Mouse (Mus musculus) heart, postnatal 0 days (tissue): Measurements from ENCODE around the gene Sept9. TPM values are rescaled to one million over a fixed set of nuclear protein-coding genes. Genes with fewer than 3 reads are reported as not detected.

Experiments used
- ATAC-seq: fragments of 200-750 bp; cut with Nextera tagmentation; 2 replicates; pipeline ENCODE4 v1.8.0; 2017; ENCODE audit warnings: low read depth, moderate number of reproducible peaks, moderate library complexity; ENCODE audit not compliant: insufficient read depth
- DNase-seq: peaks from one replicate; pipeline ENCODE4 v3.0.0-alpha.2; 2016; ENCODE audit warnings: low spot score
- H3K27ac ChIP-seq: fragments of 300-500 bp; sonication (generic); 2 replicates; pipeline ENCODE4 v1.5.1; 2014; ENCODE audit warnings: low read depth, mild to moderate bottlenecking
- H3K27me3 ChIP-seq: fragments of 300-500 bp; sonication (generic); 2 replicates; pipeline ENCODE4 v1.6.1; 2014; ENCODE audit warnings: low read length, mixed read lengths; ENCODE audit not compliant: control insufficient read depth, insufficient read depth
- H3K36me3 ChIP-seq: fragments of 300-500 bp; sonication (generic); replicated peaks from 2 replicates; pipeline ENCODE4 v1.6.1; 2014; ENCODE audit warnings: low read length, mixed read lengths; ENCODE audit not compliant: control insufficient read depth, insufficient read depth
- H3K4me1 ChIP-seq: fragments of 300-500 bp; sonication (generic); 2 replicates; pipeline ENCODE4 v1.6.1; 2014; ENCODE audit warnings: antibody characterized with exemption; ENCODE audit not compliant: control insufficient read depth, insufficient read depth
- H3K4me2 ChIP-seq: fragments of 300-500 bp; sonication (generic); 2 replicates; pipeline ENCODE4 v1.6.1; 2014; ENCODE audit warnings: low read depth, mild to moderate bottlenecking, low read length, moderate library complexity
- H3K4me3 ChIP-seq: fragments of 300-500 bp; sonication (generic); 2 replicates; pipeline ENCODE4 v1.5.1; 2014; ENCODE audit warnings: low read depth, low read length
- H3K9ac ChIP-seq: fragments of 300-500 bp; sonication (generic); replicated peaks from 2 replicates; pipeline ENCODE4 v1.6.1; 2014; ENCODE audit warnings: low read depth, low read length, mixed read lengths
- H3K9me3 ChIP-seq: fragments of 300-500 bp; sonication (generic); replicated peaks from 2 replicates; pipeline ENCODE4 v1.6.1; 2016; ENCODE audit warnings: low read length; ENCODE audit not compliant: control insufficient read depth
- CTCF ChIP-seq: IDR thresholded peaks from 2 replicates; pipeline ENCODE4 v1.5.1; 2016; ENCODE audit warnings: antibody characterized with exemption, control low read depth, low read depth
- EP300 ChIP-seq: IDR thresholded peaks from 2 replicates; pipeline ENCODE4 v1.6.1; 2016; ENCODE audit warnings: antibody characterized with exemption, low read depth
- WGBS: fragments of 180-500 bp; shearing (Covaris S2); extraction: QIAGEN DNeasy Blood & Tissue Kit; methylation state at CpG from one replicate; pipeline ENCODE4 v1.1.7; 2014; 5-methylcytosine and 5-hydroxymethylcytosine counted together
- polyA plus RNA-seq: library from polyadenylated mRNA; unstranded; fragments of >200 nt; fragmentation: Nextera tagmentation; extraction: Ambion mirVana; gene quantifications from 2 replicates; pipeline ENCODE4 v1.2.1, GENCODE M21; 2015
- total RNA-seq: library from RNA; depleted of rRNA; stranded (reverse); fragments of >200 nt; gene quantifications from 2 replicates; pipeline ENCODE4 v1.2.3, GENCODE M21; 2014; ENCODE audit warnings: low replicate concordance

Gene Sept9
- total and polyA plus RNA-seq, 2 experiments from 2014 or later, result 31.6 to 64.2 TPM

DNA sequence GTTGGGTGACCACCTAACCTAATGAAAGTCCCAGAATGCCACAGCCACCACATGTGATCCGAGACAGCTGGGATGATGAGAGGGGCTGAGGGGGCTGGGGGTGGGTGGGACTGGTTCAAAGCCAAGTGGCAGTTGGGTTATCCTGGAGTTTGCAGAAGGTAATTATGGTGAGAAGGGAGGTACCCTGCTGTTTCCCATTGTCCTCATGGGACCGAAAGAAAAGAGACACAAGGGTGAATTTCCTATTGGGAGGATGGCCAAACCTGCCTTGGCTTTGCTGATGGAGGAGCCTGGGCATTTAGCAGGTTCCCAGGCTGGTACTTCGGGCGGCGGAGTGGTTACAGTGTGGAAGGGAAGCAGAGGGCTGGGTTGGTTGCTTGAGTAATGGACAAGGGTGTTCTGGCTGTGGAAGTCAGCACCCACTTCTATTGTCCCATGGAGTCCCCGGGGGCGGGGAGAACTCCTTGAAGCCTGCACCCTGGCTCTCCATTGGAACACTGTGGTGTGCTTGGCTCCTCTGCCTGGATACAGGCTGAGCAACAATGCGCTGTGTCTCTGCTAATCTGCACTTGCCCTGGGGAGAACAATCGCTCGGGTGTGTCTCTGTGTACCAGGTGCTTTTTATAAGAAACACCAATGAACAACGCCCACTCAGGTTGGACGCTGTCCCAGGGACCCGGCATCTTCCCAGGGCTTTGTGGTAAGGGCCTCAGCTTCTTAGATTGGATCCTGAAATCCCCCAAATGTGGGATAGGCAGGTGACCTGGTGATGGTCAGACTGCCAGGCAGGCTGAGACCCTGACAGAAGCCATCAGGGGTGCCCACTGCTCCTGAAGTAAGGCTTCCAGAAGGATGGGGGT, 64.9 kb downstream of the Sept9 start:
- H3K4me1 ChIP-seq, result peaks cover 27% of the 10 kb centered on the region
- no peak for ATAC-seq
- no peak overlapping the region for H3K9ac ChIP-seq
- peak overlapping the region; percentile 87 for H3K27ac ChIP-seq
- WGBS, result 70% methylated on average over 13 of the region's 13 CpGs
- no peak for DNase-seq
- peaks cover 39% of the 10 kb centered on the region for H3K27me3 ChIP-seq
- peak overlapping the region; percentile 92; the same call in 1 of the 2 replicates for H3K4me2 ChIP-seq
- no peaks in the 10 kb centered on the region for H3K36me3 ChIP-seq
- TF ChIP-seq CTCF (no peak), EP300 (0 out of 2 replicates have a peak, but pooled peaks have one; percentile 18)
- H3K9me3 ChIP-seq, result no peaks in the 10 kb centered on the region
- H3K4me3 ChIP-seq, result no peak overlapping the region

DNA sequence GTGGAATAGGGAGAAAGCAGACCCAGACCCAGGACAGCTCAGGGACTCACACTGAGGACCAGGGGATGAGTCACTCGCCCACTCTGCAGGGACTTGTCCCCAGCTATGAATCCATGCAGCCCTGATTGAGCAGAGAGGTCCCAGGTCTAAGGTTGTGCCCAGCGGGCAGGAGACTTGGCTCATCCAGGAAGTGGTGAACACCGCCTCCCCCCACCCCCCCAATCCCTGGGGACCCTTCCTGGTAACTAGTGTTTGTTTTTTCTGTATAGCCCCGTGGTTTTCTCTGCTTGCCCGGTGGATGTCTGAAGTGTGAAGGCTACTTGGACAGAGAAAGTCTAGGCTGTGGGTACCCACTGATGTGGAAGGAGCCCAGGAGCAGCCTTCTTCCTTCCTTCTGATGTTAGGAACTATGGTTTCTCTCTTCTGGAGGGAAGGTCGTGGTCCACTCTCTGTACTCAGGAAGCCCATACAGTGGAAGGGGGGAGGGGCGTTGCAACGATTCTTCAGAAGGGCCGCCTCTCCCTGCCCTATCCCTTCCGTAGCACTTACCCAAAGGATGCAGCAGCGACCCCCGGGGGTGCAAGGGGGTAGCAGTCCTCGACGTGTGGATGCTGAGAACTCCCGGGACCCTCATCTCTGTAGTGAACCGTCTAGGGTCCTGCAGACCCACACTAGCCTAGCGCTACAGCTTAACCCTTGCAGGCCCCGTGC, 66.0 kb downstream of the Sept9 start:
- H3K27me3 ChIP-seq, result peaks cover 39% of the 10 kb centered on the region
- TF ChIP-seq CTCF (peak; percentile 36), EP300 (no peak)
- peak overlapping the region; percentile 92 for H3K4me2 ChIP-seq
- no peaks in the 10 kb centered on the region for H3K9me3 ChIP-seq
- peak; percentile 42 for ATAC-seq
- H3K4me3 ChIP-seq, result peak overlapping the region; percentile 78
- H3K27ac ChIP-seq, result peak overlapping the region; percentile 87
- peak; percentile 57 for DNase-seq
- H3K4me1 ChIP-seq, result peaks cover 33% of the 10 kb centered on the region
- H3K36me3 ChIP-seq, result no peaks in the 10 kb centered on the region
- H3K9ac ChIP-seq, result peak overlapping the region; percentile 69
- WGBS, result 4% methylated on average over 18 of the region's 18 CpGs

DNA sequence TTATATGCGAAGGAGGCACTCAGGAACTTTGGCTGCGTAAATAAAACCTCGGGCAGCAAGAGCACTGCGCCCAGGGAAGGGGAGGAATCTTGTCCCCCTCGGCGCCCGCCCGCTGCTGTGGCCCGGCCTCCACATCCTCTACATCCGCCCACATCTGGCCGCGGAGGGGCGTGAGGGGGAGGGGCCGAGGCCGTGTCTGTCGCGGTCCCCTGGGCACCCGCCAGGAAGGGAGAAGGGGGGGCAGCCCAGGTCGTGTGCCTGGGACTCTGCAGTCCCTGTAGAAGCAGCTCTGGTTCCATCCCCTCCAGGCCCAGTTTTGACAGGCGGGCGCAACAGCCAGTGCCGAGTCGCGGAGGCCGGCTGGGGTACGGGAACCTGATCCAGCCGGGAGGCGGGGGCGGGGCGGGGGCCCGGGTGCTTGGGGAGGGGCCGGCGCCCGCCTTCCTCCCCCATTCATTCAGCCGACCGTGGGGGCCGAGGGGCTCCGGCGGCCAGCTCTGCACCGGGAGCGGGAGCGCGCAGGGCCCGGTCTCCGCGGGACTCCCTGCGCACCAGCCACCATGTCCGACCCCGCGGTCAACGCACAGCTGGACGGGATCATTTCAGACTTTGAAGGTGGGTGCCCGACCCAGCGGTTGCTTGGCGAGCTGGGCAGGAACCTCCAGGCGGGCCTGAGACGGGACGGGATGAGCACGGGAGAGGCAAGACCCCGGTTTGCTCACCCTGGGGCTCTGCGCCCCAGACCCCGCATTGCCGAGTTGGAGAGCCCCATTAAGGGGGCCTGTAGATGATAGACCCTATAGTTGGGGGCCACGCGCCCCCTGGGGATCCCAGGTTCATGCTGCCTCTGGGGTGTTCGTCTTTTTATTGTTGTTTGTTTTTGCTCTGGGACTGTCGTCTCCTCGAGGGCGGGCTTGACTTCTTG, 66.8 kb downstream of the Sept9 start:
- Histone ChIP-seq H3K36me3 (no peaks in the 10 kb centered on the region), H3K9ac (peak overlapping the region; percentile 69), H3K4me2 (peak overlapping the region; percentile 92), H3K4me1 (peaks cover 33% of the 10 kb centered on the region), H3K27ac (peak overlapping the region; percentile 87), H3K27me3 (peaks cover 39% of the 10 kb centered on the region), H3K4me3 (peak overlapping the region; percentile 78), H3K9me3 (no peaks in the 10 kb centered on the region)
- peak; percentile 80 for DNase-seq
- peak; percentile 83 for ATAC-seq
- TF ChIP-seq CTCF (no peak), EP300 (peak; percentile 86; the same call in 1 of the 2 replicates)
- WGBS, result under 1% methylated on average over 41 of the region's 69 CpGs

GRCm38 (mm10) chr11:117266906-117267721, 67.7 kb downstream of the Sept9 start:
- peak overlapping the region; percentile 87 for H3K27ac ChIP-seq
- ATAC-seq, result peak; percentile 37
- H3K4me2 ChIP-seq, result peak overlapping the region; percentile 92
- no peak for DNase-seq
- peaks cover 46% of the 10 kb centered on the region for H3K27me3 ChIP-seq
- H3K9me3 ChIP-seq, result no peaks in the 10 kb centered on the region
- 2% methylated on average over 37 of the region's 37 CpGs for WGBS
- H3K36me3 ChIP-seq, result no peaks in the 10 kb centered on the region
- TF ChIP-seq EP300, result no peak
- TF ChIP-seq CTCF, result peak; percentile 39
- peaks cover 33% of the 10 kb centered on the region for H3K4me1 ChIP-seq
- peak overlapping the region; percentile 69 for H3K9ac ChIP-seq
- H3K4me3 ChIP-seq, result peak overlapping the region; percentile 78
